Mouse (Mus musculus): Measurements from ENCODE around the gene Syt17. TPM values are rescaled to one million over a fixed set of nuclear protein-coding genes. Genes with fewer than 3 reads are reported as not detected.

Syt17 gene
- polyA plus RNA-seq, 1 experiment from 2014 or later = 3.4 TPM

DNA sequence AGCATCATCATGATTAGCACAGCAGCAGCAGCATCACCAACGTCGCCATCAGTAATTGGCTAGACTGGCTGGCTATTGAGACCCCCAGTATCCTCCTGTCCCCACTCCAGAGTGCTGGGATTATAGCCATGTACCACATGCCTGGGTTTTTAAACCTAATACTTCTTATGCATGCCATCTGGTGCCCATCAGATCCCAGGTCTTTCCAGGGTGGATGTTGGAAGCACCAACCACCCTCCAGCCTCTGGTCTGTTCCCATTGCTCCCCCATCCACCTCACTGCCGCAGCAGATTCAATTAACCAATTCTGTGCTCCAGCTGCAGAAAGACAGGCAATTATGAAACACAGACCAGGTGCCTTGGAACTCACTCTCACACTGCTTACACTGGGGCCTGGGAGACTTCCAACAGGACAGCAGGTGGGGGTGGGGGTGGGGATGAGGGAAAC is 45.4 kb downstream of the Syt17 start:
- no peak overlapping the region for H3K4me2 ChIP-seq
- no peaks in the 10 kb centered on the region for H3K4me1 ChIP-seq
- WGBS = 67% methylated on average over 3 of the region's 3 CpGs
- no peak overlapping the region for H3K4me3 ChIP-seq
- H3K27ac ChIP-seq = no peak overlapping the region
- H3K36me3 ChIP-seq = no peaks in the 10 kb centered on the region
- no peaks in the 10 kb centered on the region for H3K9me3 ChIP-seq
- no peaks in the 10 kb centered on the region for H3K27me3 ChIP-seq
- no peak overlapping the region for H3K9ac ChIP-seq
- ATAC-seq (ENCODE audit: borderline replicate concordance, extremely low read depth, low FRiP score, low TSS enrichment) = no peak

DNA sequence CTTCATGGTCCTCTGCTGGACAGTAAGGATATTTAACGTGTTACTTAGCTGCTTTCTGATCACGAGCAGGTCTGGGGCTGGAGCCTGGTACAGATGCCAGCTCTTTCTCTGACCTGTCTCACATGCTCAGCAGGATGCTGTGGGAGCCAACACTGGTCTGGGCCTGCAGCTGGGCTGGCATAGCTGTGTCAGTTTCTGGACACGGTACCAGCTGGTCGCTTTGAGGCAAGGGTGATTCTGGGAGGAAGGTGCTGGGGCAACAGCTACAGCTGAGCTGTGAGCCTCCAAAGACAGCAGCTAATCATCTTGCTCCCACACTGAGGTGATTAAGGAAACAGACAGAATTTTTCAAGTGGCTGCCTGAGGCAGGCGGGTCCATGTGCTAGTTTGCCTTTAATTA is 46.1 kb downstream of the Syt17 start:
- Histone ChIP-seq H3K4me3 (no peak overlapping the region), H3K27ac (no peak overlapping the region), H3K36me3 (no peaks in the 10 kb centered on the region), H3K27me3 (no peaks in the 10 kb centered on the region), H3K9me3 (no peaks in the 10 kb centered on the region), H3K4me2 (no peak overlapping the region), H3K9ac (no peak overlapping the region), H3K4me1 (no peaks in the 10 kb centered on the region)
- 63% methylated on average over 5 of the region's 5 CpGs for WGBS
- ATAC-seq (ENCODE audit: borderline replicate concordance, extremely low read depth, low FRiP score, low TSS enrichment) = no peak

- no peaks in the 10 kb centered on the region for H3K36me3 ChIP-seq
- no peaks in the 10 kb centered on the region for H3K4me1 ChIP-seq
- H3K27me3 ChIP-seq = no peaks in the 10 kb centered on the region
- WGBS = 81% methylated on average over 9 of the region's 9 CpGs
- H3K4me3 ChIP-seq = no peak overlapping the region
- no peak overlapping the region for H3K27ac ChIP-seq
- ATAC-seq (ENCODE audit: borderline replicate concordance, extremely low read depth, low FRiP score, low TSS enrichment) = no peak
- no peak overlapping the region for H3K9ac ChIP-seq
- no peaks in the 10 kb centered on the region for H3K9me3 ChIP-seq
- no peak overlapping the region for H3K4me2 ChIP-seq
These were observed 48.3 kb downstream of the Syt17 start for GRCm38 (mm10) chr7:118399764-118400163.

DNA sequence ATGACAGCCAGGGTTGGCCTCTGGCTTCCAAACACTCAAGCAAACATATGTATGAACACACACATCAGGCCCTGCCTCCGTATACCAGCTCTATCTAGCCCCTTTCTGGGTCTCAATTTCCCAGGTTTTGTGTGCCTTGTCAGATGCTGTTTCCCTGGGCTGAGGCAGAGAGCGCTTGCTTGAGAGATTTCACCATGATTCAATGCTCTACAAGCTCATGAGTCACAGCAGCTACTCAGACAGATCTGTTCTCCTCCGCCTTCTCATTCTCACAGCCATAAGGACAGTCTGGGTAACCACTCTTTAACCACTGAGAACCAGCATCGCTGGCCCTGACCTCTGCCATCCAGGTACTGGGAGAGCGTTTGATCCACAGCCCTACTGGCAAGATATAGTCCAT is 57.3 kb downstream of the Syt17 start:
- no peak for ATAC-seq (ENCODE audit: borderline replicate concordance, extremely low read depth, low FRiP score, low TSS enrichment)

DNA sequence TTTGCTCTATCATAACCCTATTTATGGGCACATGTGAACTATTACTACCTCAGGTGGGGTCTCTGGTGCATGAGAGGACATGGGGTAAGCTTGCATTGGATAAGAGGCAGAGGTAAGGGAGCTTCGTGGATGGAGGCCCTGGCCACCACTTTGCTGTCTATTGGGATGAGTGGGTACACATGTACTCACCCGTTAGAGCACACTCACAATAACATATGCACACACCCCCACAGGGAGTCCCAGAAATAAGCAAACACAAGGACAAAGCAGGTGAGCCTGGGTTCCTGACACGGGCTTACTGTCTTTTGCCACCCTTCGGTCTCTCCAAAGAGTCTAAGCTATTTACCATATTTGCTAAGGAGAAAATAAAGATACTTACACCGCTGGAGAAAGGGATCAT is 67.0 kb downstream of the Syt17 start:
- no peak for ATAC-seq (ENCODE audit: borderline replicate concordance, extremely low read depth, low FRiP score, low TSS enrichment)
- 77% methylated on average over 5 of the region's 5 CpGs for WGBS
- H3K9me3 ChIP-seq = no peaks in the 10 kb centered on the region
- no peak overlapping the region for H3K4me2 ChIP-seq
- no peaks in the 10 kb centered on the region for H3K36me3 ChIP-seq
- no peaks in the 10 kb centered on the region for H3K4me1 ChIP-seq
- H3K4me3 ChIP-seq = no peak overlapping the region
- no peak overlapping the region for H3K9ac ChIP-seq
- H3K27me3 ChIP-seq = no peaks in the 10 kb centered on the region
- no peak overlapping the region for H3K27ac ChIP-seq

More for the DNA sequence above, 57.3 kb downstream of the Syt17 start:
- no peaks in the 10 kb centered on the region for H3K9me3 ChIP-seq
- no peaks in the 10 kb centered on the region for H3K4me1 ChIP-seq
- WGBS = 89% methylated on average over 5 of the region's 5 CpGs
- no peaks in the 10 kb centered on the region for H3K27me3 ChIP-seq
- H3K27ac ChIP-seq = no peak overlapping the region
- no peak overlapping the region for H3K4me3 ChIP-seq
- H3K4me2 ChIP-seq = no peak overlapping the region
- no peaks in the 10 kb centered on the region for H3K36me3 ChIP-seq
- no peak overlapping the region for H3K9ac ChIP-seq

- H3K4me3 ChIP-seq = no peak overlapping the region
- H3K27ac ChIP-seq = no peak overlapping the region
- H3K36me3 ChIP-seq = no peaks in the 10 kb centered on the region
- H3K9me3 ChIP-seq = no peaks in the 10 kb centered on the region
- H3K4me1 ChIP-seq = no peaks in the 10 kb centered on the region
- no peaks in the 10 kb centered on the region for H3K27me3 ChIP-seq
- no peak overlapping the region for H3K4me2 ChIP-seq
- H3K9ac ChIP-seq = no peak overlapping the region
- 67% methylated on average over 3 of the region's 3 CpGs for WGBS
- ATAC-seq (ENCODE audit: borderline replicate concordance, extremely low read depth, low FRiP score, low TSS enrichment) = no peak
These were observed 68.0 kb downstream of the Syt17 start for GRCm38 (mm10) chr7:118380056-118380455.

- H3K36me3 ChIP-seq = no peaks in the 10 kb centered on the region
- H3K4me1 ChIP-seq = no peaks in the 10 kb centered on the region
- H3K27ac ChIP-seq = no peak overlapping the region
- no peak overlapping the region for H3K9ac ChIP-seq
- H3K9me3 ChIP-seq = no peaks in the 10 kb centered on the region
- H3K4me2 ChIP-seq = no peak overlapping the region
- no peaks in the 10 kb centered on the region for H3K27me3 ChIP-seq
- 83% methylated on average over 4 of the region's 4 CpGs for WGBS
- H3K4me3 ChIP-seq = no peak overlapping the region
- ATAC-seq (ENCODE audit: borderline replicate concordance, extremely low read depth, low FRiP score, low TSS enrichment) = no peak
These were observed 71.4 kb downstream of the Syt17 start for GRCm38 (mm10) chr7:118376590-118376989.

DNA sequence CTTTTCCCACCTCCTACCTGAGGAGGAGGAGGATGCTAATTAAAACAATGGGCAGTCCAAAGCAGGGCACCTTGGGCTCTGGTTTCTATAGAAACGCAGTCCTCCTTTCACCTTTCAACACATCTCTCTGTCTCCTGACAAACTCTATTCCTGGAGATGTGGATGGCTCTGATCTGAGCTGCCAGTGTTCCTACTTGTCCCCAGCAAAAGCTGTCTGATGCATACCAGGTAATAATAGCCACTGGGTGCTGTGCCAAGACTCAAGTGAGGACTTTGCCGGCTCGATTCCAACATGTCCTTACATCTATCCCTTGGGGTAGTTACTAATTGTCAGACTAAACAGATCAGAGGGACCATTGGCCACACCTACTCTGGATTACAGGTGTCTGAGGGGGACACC is 72.7 kb downstream of the Syt17 start:
- Histone ChIP-seq H3K4me3 (no peak overlapping the region), H3K27ac (no peak overlapping the region)
- ATAC-seq (ENCODE audit: borderline replicate concordance, extremely low read depth, low FRiP score, low TSS enrichment) = no peak

DNA sequence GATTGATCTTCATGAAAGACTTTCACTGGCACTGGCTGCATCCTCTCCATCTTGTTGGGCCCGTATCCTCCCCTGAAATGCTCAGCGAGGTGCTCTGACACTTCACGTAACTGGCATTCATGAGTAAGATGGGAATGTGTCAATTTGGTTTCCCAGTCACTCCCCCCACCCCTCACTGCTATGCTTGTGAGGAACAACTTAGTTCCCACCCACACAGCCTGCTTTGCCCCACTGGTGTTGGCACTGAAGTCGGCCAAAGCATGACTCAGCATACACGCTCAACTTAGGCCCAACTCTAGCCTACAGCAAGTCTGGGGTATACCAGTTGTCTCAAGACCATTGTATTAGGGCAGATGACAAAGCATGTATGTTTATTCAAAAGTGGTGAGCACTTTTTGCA is 76.7 kb downstream of the Syt17 start:
- Histone ChIP-seq H3K4me3 (no peak overlapping the region), H3K27ac (no peak overlapping the region), H3K36me3 (no peaks in the 10 kb centered on the region), H3K27me3 (no peaks in the 10 kb centered on the region), H3K4me1 (no peaks in the 10 kb centered on the region), H3K9me3 (no peaks in the 10 kb centered on the region), H3K9ac (no peak overlapping the region), H3K4me2 (no peak overlapping the region)
- ATAC-seq (ENCODE audit: borderline replicate concordance, extremely low read depth, low FRiP score, low TSS enrichment) = no peak
- WGBS = 90% methylated on average over 5 of the region's 5 CpGs

More for the DNA sequence above, 72.7 kb downstream of the Syt17 start:
- Histone ChIP-seq H3K27me3 (no peaks in the 10 kb centered on the region), H3K9ac (no peak overlapping the region), H3K4me2 (no peak overlapping the region), H3K36me3 (no peaks in the 10 kb centered on the region), H3K4me1 (no peaks in the 10 kb centered on the region), H3K9me3 (no peaks in the 10 kb centered on the region)
- 82% methylated on average over 3 of the region's 3 CpGs for WGBS

DNA sequence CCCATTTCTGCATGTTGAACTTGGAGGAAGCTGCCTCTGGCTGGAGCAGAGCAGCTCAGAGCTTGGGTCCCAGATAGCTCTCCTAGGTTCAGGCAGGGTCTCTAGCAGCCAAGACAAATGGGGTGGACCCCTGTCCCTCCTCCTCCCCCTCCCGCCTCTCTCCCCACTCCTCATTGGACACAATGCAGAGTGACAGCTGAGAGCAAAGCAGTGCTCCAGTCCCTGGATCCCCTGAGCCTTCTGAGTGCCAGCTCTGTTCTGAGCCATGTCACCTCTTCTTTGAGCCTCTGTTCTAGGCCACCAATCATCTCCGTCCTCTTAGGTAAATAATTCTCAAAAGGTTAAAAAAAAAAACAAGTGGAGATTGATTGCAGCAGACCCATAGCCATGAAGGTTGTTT is 78.3 kb downstream of the Syt17 start:
- no peaks in the 10 kb centered on the region for H3K9me3 ChIP-seq
- H3K4me2 ChIP-seq = no peak overlapping the region
- 46% methylated on average over 2 of the region's 2 CpGs for WGBS
- ATAC-seq (ENCODE audit: borderline replicate concordance, extremely low read depth, low FRiP score, low TSS enrichment) = no peak
- H3K27me3 ChIP-seq = no peaks in the 10 kb centered on the region
- no peak overlapping the region for H3K27ac ChIP-seq
- no peaks in the 10 kb centered on the region for H3K4me1 ChIP-seq
- H3K9ac ChIP-seq = no peak overlapping the region
- H3K36me3 ChIP-seq = no peaks in the 10 kb centered on the region
- no peak overlapping the region for H3K4me3 ChIP-seq

GRCm38 (mm10) chr7:118365902-118366301 is 82.1 kb downstream of the Syt17 start:
- 72% methylated on average over 3 of the region's 3 CpGs for WGBS
- H3K4me2 ChIP-seq = no peak overlapping the region

DNA sequence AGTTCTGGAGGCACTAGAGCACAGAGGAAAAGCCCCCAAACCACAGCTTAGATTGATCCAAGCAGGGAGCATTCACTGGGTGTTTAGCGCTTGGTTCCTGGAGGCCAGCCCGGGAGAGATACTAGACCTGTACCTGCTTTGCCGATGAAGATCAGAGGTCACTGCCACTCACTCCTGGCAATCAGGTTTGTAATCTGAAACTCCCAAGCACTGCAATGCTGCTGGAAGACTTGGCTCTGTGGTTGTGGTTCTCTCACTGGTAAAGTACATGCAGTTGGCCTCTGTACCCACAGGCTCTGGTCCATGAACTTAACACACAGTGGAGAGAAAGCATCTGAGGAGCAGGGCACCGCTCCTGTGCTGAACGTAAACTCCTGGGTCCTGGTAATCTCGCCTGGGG is 82.8 kb downstream of the Syt17 start:
- Histone ChIP-seq H3K27ac (no peak overlapping the region), H3K9me3 (no peaks in the 10 kb centered on the region), H3K4me1 (no peaks in the 10 kb centered on the region), H3K4me3 (no peak overlapping the region), H3K4me2 (no peak overlapping the region), H3K27me3 (no peaks in the 10 kb centered on the region), H3K36me3 (no peaks in the 10 kb centered on the region), H3K9ac (no peak overlapping the region)
- 51% methylated on average over 6 of the region's 6 CpGs for WGBS
- no peak for ATAC-seq (ENCODE audit: borderline replicate concordance, extremely low read depth, low FRiP score, low TSS enrichment)

More at GRCm38 (mm10) chr7:118365902-118366301, 82.1 kb downstream of the Syt17 start:
- ATAC-seq (ENCODE audit: borderline replicate concordance, extremely low read depth, low FRiP score, low TSS enrichment) = no peak
- H3K27me3 ChIP-seq = no peaks in the 10 kb centered on the region
- H3K9ac ChIP-seq = no peak overlapping the region
- H3K4me1 ChIP-seq = no peaks in the 10 kb centered on the region
- no peak overlapping the region for H3K27ac ChIP-seq
- no peaks in the 10 kb centered on the region for H3K9me3 ChIP-seq
- no peak overlapping the region for H3K4me3 ChIP-seq
- H3K36me3 ChIP-seq = no peaks in the 10 kb centered on the region

DNA sequence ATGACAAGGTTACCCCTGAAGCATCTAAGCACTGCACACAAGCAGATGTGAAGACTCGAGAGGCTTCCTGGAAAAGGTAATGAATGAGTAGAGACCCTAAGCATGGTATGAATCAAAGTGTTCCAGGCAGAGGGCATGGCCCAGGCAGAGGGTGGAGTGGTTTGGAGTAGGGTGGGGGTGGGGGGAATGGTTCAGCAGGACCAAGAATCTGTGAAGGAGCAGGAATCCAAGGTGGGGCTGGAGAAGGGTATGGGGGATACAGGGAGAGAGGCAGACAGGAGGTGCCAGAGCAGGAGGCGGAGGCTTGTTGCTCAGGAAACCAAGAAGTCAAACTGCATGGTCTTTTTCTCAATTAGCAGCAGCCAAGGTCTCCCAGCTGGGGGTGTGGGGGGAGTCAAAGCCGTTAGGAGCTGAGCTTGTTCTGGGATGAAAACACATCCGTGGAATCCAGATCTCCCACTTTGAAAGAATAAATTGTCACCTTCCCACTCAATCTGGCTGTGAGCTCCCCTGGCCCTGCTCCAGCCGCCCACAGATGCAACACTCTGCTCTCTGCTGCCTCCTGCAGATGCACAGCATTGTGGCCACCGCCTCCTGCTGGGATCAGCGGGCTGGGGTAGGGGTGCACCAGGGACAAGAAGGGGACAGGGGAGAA is 83.5 kb downstream of the Syt17 start:
- no peaks in the 10 kb centered on the region for H3K27me3 ChIP-seq
- H3K9ac ChIP-seq = no peak overlapping the region
- H3K27ac ChIP-seq = no peak overlapping the region
- ATAC-seq (ENCODE audit: borderline replicate concordance, extremely low read depth, low FRiP score, low TSS enrichment) = no peak
- H3K9me3 ChIP-seq = no peaks in the 10 kb centered on the region
- H3K36me3 ChIP-seq = no peaks in the 10 kb centered on the region
- no peak overlapping the region for H3K4me2 ChIP-seq
- H3K4me1 ChIP-seq = no peaks in the 10 kb centered on the region
- WGBS = 28% methylated on average over 7 of the region's 7 CpGs
- no peak overlapping the region for H3K4me3 ChIP-seq
